Mouse (Mus musculus): ENCODE data around the gene Gdpd2.

Gdpd2 gene

GRCm38 (mm10) chrX:100729665-100730188 lies at the start of gene Gdpd2:
Gdpd2 (plus strand) TSS chrX:100729873.
- in situ Hi-C loops (cut with MboI, MseI): no loop called here

DNA sequence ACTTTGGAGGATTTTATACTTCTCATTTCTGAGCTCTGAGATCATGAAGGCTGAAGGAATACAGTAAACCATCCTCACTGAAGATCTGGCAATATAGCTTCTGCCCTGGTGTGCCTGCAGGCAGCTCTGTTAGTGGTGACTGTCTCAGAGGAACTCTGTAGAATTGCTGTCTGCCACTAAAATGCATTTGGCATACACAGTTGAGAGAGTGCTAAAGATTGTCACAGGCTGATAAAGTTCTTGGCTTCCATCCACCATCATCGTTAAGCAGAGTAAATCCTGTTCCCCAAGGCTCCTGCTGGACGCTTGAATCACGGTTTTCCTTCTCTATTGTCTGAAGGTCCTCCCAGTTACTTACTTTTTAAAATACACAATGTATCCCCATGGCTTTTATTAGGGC lies 43.1 kb upstream of the Gdpd2 start:
- in situ Hi-C loops (cut with MboI, MseI): no loop called here

DNA sequence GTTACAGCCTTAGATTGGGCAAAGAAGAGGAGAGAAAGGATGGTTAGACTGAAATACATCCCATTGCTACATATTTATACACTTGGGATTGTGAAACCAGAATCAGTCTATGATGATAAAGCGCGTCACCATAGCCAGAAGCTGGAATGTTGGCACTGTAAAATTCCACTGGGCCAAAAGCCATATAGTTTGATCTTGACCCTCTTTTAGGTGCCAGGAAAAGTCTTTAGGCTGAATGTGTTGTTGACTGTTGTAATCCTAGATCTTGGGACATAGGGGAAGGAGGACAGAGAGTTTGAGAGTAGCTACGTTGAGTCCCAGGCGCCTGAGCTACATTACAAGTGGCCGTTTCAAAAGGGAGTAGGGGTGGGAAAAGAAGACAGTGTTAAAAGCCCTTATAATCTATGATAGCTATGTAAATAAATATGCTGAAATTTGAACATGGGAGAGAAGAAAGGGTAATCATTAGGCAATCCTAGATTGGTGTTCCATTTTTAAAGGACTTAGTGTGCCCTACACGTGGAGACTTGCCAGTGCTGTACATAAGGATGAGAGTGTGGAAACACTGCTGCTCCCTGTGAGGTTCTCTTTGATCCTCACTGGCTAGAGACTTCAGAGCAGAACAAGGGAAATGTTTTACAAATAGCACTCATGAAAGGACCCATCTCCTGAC lies 42.2 kb upstream of the Gdpd2 start:
- in situ Hi-C loops (cut with MboI, MseI): no loop called here

DNA sequence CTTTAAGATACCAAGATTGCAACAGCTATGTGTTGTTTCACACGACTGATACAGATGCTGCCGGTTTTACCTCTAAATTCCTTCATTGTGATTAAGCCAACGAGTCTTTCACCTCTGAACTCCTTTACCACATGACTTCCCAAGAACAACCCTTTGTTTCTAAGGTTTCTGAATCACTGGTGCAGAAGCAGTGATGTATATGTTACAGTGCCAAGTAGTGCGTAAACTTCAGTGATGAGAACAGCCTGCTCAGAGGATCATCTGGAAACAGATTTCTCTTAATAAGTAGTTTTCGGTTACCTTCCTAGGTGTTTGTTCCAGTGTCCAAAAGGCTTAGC lies 41.7 kb upstream of the Gdpd2 start:
- in situ Hi-C loops (cut with MboI, MseI): no loop called here

DNA sequence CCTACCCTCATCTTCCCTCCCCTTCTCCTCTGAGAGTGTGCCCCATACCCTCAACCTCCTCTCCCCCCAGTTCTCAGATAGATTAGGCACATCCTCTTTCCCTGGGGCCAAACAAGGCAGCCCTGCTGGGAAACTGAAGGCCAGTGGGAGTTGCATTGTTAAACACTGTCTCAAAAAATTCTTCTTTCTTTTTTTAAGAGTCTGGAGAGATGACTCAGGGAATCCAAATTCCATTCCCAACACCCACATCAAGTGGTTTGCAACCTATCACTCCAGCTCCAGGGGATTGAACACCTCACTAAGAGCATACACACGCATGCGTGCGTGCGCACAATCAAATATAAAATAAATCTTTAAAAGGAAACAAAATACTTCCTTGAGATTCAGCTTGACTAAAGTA lies 32.9 kb upstream of the Gdpd2 start:
- in situ Hi-C loops (cut with MboI, MseI): no loop called here

- in situ Hi-C loops (cut with MboI, MseI): no loop called here
These were observed 21.6 kb upstream of the Gdpd2 start for GRCm38 (mm10) chrX:100708032-100708431.

GRCm38 (mm10) chrX:100716173-100716572 lies 13.5 kb upstream of the Gdpd2 start:
- in situ Hi-C loops (cut with MboI, MseI): no loop called here

DNA sequence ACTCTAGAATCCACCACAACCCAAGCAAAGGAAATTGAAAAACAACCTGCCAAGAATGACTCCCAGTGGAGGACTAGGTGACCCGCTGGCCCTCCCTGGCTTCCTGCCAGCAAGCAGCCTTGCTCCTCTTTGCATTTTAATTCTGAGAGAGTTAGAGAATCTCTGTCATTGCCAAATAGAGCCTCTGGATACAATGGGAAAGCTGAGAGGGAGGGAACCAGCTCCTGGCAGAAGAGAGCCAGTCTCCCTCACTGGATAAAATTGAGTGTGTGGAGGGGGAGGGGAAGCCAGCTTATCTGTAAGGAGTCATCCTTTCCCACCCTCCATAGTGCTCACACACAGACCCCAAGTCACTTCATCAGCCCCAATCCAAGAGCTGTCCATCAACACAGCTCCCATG lies 726 bp upstream of the Gdpd2 start:
- in situ Hi-C loops (cut with MboI, MseI): no loop called here

- in situ Hi-C loops (cut with MboI, MseI): no loop called here
These were observed 593 bp downstream of the Gdpd2 start for GRCm38 (mm10) chrX:100730266-100730665.

- in situ Hi-C loops (cut with MboI, MseI): no loop called here
These were observed 4.7 kb downstream of the Gdpd2 start for GRCm38 (mm10) chrX:100734359-100734758.

DNA sequence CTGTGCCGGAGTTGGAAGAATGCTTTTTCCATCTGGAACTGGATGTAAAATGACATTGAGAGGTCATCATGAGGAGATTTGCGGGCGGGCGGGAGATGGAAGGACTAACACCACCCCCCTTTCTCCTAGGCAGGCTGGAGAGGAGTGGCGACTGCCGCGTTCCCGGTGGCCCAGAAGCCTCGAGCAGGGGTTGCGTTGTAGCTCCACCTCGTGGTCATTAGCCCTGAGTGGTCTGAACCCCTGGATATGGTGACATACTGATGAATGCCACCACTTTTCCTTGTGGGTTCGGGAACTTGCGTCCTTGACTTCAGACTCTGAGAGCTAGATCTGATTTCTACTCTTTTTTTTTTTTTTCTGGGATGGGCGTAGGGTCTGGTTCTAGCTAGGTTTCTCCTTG lies 9.2 kb downstream of the Gdpd2 start:
- in situ Hi-C loops (cut with MboI, MseI): loop anchor here (5.0 kb wide), 1 partner anchor 33 kb away; no protein-coding TSS in a partner anchor

GRCm38 (mm10) chrX:100739443-100739842 lies 9.8 kb downstream of the Gdpd2 start:
- in situ Hi-C loops (cut with MboI, MseI): loop anchor here (5.0 kb wide), 1 partner anchor 33 kb away; no protein-coding TSS in a partner anchor

- in situ Hi-C loops (cut with MboI, MseI): no loop called here
These were observed 11.1 kb downstream of the Gdpd2 start for GRCm38 (mm10) chrX:100740785-100741184.

DNA sequence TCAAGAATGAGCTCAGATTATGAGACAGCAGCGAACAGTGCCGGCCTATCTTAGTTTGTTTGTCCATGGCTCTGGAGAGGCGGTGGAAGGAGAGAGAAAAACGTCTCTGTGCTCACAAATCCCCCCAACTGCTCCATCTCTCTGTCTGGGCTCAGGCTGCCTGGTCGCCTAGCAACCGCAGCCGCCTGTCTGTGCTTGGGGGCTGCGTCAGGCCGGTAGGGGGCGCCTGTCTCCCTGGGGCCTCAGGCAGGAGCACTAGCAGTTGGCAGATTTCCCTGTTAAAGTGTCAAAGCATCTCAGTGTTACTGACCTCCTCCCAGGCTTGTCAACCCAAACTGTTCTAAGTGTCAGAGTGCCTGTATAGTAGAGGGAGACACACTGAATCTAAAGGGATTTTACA lies 12.3 kb downstream of the Gdpd2 start:
- in situ Hi-C loops (cut with MboI, MseI): no loop called here

- in situ Hi-C loops (cut with MboI, MseI): no loop called here
These were observed 36.2 kb downstream of the Gdpd2 start for GRCm38 (mm10) chrX:100765855-100766254.

DNA sequence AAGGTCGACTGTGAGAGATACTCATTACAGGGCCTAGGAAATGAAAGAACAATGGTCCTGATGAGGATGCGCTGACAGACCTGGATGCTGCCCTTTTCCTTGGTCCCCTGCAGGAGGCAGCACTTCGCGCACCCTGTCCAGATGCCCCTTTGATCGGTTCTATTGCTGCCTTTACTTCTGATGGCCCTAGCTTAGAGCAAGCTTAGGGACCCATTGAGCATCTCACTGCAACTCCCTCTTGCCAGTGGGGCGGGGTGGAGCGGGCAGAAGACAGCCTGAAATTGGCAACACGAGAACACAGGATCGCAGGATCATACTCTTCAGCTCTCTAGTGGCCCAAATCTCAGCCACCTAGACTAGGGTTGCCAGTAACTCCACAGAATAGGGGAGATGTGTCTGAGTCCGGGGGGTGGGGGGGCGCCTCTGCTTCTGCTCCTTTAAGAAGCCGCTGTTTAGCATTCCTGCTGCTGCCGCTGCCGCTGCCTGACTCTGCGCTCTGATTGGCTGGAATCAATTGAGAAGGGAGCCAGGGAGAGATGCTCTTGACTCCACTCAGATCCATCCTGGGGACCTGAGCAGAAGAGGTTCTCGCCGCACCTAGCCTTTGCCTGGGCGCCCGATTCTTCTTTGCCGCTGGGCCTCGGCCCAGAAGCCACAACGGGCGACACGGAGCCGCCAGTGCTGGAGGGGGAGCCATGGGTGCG lies 37.7 kb downstream of the Gdpd2 start, which contains the start of gene Dlg3:
Gene Dlg3 (plus strand): TSS at position 542 of the 704 bp plus-strand sequence.
- in situ Hi-C loops (cut with MboI, MseI): no loop called here

DNA sequence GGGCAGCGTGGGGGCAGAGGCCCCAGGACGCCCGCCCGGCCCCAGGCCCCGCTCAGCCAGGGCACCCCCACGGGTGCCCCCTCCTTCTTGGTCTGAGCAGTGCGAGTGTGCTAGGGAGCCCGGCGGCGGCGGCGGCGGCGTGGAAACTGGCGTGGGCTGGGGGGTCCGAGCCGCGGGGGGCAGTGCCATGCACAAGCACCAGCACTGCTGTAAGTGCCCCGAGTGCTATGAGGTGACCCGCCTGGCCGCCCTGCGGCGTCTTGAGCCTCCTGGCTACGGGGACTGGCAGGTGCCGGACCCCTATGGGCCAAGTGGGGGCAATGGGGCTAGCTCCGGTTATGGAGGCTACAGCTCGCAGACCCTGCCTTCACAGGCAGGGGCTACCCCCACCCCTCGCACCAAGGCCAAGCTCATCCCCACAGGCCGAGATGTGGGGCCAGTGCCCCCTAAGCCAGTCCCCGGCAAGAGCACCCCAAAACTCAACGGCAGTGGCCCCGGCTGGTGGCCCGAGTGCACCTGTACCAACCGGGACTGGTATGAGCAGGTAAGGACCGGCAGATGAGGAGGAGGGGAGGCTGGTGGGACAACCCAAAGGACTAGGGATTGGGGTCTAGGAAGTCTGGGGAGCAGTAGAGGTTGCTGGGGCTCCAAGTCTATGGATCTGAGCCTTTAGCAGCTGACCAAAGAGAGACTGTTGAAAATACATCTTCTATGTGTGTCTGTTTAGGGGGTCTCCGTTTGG lies 38.4 kb downstream of the Gdpd2 start:
- in situ Hi-C loops (cut with MboI, MseI): no loop called here

DNA sequence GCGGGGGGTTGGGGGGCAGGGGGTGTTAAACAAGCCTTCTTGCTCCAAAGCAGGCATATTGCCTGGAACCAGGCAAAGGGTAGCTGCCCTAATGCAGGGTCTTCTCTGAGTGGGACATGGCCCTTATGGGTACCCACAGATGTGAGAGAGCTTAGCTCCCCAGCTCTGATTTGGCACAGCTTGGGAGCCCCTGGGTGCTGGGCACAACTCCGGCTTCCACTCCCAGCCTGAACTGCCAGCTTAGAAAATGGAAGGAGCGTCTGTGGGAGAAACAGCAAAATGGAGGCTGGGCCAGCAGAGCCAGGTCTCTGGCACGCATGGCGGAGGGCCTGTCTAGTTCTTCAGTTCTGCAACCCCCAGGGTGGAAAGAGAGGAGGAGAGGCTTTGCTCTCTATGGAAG lies 39.6 kb downstream of the Gdpd2 start:
- in situ Hi-C loops (cut with MboI, MseI): no loop called here

DNA sequence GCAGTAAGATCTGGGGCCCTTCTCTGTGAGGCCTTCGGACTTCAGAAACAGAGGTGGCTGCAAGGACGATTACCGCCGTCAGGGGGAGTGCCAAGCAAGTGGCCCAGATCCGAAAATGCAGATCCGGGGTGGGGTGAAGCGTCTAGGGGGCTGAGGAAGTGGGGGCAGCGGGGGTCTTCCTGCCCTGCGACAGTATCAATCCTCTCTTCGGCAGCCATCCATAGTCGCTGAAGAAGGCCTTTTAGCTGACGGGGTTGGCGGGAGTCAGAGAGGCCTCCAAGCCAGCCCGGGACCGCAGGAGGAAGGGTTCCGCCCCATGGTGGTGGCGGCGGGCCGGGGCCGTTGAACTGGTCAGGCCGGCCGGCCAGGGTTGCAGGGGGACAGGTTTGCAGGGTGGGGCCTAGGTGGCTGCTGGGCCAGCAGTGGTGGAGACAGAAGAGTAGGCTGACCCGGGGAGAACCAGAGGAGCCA lies 44.7 kb downstream of the Gdpd2 start:
- in situ Hi-C loops (cut with MboI, MseI): loop anchor here (5.0 kb wide), 1 partner anchor 37 kb away; no protein-coding TSS in a partner anchor

DNA sequence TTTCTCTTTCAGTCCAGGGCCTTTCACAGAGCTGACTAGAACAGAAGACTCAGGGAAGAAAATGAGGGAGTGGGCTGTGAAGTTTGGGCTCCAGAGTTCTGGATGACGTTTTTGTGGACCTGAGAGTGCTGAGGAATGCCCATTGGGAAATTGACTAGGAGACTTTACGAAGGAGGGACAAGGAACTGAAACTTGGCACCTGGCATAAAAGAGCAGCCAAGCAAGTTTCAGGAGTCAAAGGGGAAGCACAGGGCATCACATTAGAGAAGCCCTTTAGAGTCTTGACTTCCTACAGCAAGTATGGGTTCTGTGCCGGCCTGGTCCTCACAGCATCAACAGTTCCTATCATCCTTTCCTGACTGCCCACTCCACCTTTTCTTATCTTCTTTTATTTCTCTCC lies 45.7 kb downstream of the Gdpd2 start:
- in situ Hi-C loops (cut with MboI, MseI): no loop called here

- in situ Hi-C loops (cut with MboI, MseI): no loop called here
These were observed 46.8 kb downstream of the Gdpd2 start for GRCm38 (mm10) chrX:100776494-100776893.

DNA sequence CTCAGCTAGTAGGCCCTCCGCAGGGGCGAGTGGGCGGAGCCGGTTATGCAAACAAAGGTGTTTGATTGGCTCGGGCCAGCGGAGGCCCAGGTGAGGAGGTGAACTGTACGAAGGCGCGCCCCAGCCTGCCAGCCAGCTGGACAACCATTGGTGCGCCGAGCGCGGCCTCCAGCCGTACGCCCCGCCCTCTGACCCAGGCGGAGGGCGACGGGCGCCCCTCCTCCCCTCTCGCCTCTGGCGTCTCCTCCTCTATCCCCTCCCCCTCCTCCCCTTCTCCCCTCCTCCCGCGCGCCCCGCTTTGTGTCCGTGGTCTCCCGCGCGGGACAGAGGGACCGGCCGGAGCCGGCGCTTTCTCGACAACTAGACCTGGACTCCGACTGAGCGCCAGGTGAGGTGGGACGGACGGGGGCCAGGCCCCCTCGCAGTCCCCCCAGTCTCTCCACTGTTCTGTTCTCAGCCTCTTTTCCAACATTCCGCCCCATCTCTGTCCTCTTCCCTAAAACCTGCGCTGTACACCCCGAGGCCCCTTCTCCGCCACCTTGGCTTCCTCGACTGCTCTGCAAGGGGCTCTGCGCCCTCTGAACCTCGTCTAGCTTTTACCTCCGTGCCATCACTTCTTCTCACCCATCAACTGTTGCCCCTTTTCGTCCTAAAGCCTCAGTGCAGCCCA lies 47.4 kb downstream of the Gdpd2 start:
- in situ Hi-C loops (cut with MboI, MseI): no loop called here

Measured in T-helper 1 cell (primary cell).